Mouse (Mus musculus) monocyte, adult 2 months (primary cell): ENCODE measurements around the gene Nckap5.
"Not testable (repeated sequence)": the region's sequence is repeated elsewhere in the genome, so short reads cannot be mapped to it uniquely, and the experiment has no call there.

Experiments
- DNase-seq, 2 experiments: peaks; one replicate each; pipeline ENCODE4 v3.0.0; 2022; ENCODE audit warnings: low spot score in 2 of 2, low read depth in 1 of 2

Gene Nckap5

GRCm38 (mm10) chr1:126209743-126210142 is 620.9 kb downstream of the Nckap5 start:
- no peak for DNase-seq

- no peak for DNase-seq
Measured at GRCm38 (mm10) chr1:126209131-126209530, 621.5 kb downstream of the Nckap5 start.

- no peak for DNase-seq
Measured at GRCm38 (mm10) chr1:126196937-126197336, 633.7 kb downstream of the Nckap5 start.

GRCm38 (mm10) chr1:126190353-126190752 is 640.2 kb downstream of the Nckap5 start:
- no peak for DNase-seq

- no peak for DNase-seq
Measured at GRCm38 (mm10) chr1:126183751-126184150, 646.8 kb downstream of the Nckap5 start.

- no peak for DNase-seq
Measured at GRCm38 (mm10) chr1:126168579-126168978, 662.0 kb downstream of the Nckap5 start.

GRCm38 (mm10) chr1:126168131-126168530 is 662.5 kb downstream of the Nckap5 start:
- no peak for DNase-seq

GRCm38 (mm10) chr1:126167546-126167945 is 663.1 kb downstream of the Nckap5 start:
- no peak for DNase-seq

- DNase-seq = no peak
Measured at GRCm38 (mm10) chr1:126159287-126159686, 671.3 kb downstream of the Nckap5 start.

GRCm38 (mm10) chr1:126155816-126156215 is 674.8 kb downstream of the Nckap5 start:
- no peak for DNase-seq

GRCm38 (mm10) chr1:126153516-126154234 is 676.9 kb downstream of the Nckap5 start:
- DNase-seq = no peak

GRCm38 (mm10) chr1:126152217-126152616 is 678.4 kb downstream of the Nckap5 start:
- no peak for DNase-seq

GRCm38 (mm10) chr1:126149966-126150365 is 680.6 kb downstream of the Nckap5 start:
- DNase-seq = no peak

- no peak for DNase-seq
Measured at GRCm38 (mm10) chr1:126135717-126136116, 694.9 kb downstream of the Nckap5 start.

GRCm38 (mm10) chr1:126132316-126132715 is 698.3 kb downstream of the Nckap5 start:
- no peak for DNase-seq

- no peak for DNase-seq
Measured at GRCm38 (mm10) chr1:126129129-126129528, 701.5 kb downstream of the Nckap5 start.

- no peak for DNase-seq
Measured at GRCm38 (mm10) chr1:126123111-126123510, 707.5 kb downstream of the Nckap5 start.

GRCm38 (mm10) chr1:126120506-126120905 is 710.1 kb downstream of the Nckap5 start:
- no peak for DNase-seq

- no peak for DNase-seq
Measured at GRCm38 (mm10) chr1:126116034-126116433, 714.6 kb downstream of the Nckap5 start.

GRCm38 (mm10) chr1:126105673-126106256 is 724.8 kb downstream of the Nckap5 start:
- no peak for DNase-seq

GRCm38 (mm10) chr1:126094346-126094745 is 736.3 kb downstream of the Nckap5 start:
- DNase-seq = no peak

GRCm38 (mm10) chr1:126091979-126092378 is 738.6 kb downstream of the Nckap5 start:
- not testable (repeated sequence) for DNase-seq

GRCm38 (mm10) chr1:126087181-126087580 is 743.4 kb downstream of the Nckap5 start:
- DNase-seq = no peak
